Mouse (Mus musculus): ENCODE results near the gene Clint1. TPM values are rescaled to one million over a fixed set of nuclear protein-coding genes. Genes with fewer than 3 reads are reported as not detected.
A peak's percentile ranks its signal among the peaks of the same experiment; 100 is the strongest.

The Clint1 gene
- polyA plus RNA-seq, 1 experiment from 2014 or later = 60.3 TPM

DNA sequence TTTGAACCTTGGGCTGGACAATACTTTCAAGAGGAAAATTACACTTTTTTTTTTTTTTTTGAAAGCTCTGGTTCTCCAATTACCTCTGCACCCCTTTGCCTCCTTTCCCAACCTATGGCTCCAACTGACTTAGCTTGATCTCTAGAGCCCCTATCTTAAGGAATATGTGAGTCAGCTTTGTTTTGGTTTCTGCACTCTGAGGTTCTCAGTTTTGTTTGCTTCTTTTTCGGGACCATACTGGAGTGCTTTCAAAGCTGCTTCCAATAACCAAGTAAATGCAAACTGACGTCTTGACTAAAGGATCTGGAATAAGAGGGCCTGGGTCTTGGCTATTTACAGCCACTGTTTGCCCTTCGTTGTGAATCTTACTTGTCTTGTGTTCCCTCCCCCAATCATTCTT is 1.5 kb upstream of the Clint1 start:
- H3K27me3 ChIP-seq (ENCODE audit: low read depth, poor library complexity, severe bottlenecking) = no peaks in the 10 kb centered on the region
- peaks cover 16% of the 10 kb centered on the region for H3K36me3 ChIP-seq
- no peak for DNase-seq (ENCODE audit: low spot score)
- 44% methylated on average over 3 of the region's 3 CpGs for WGBS
- H3K4me3 ChIP-seq = no peak overlapping the region
- no peaks in the 10 kb centered on the region for H3K9me3 ChIP-seq (replicated peaks)
- no peak overlapping the region for H3K27ac ChIP-seq (replicated peaks)
- peaks cover 29% of the 10 kb centered on the region for H3K4me1 ChIP-seq

DNA sequence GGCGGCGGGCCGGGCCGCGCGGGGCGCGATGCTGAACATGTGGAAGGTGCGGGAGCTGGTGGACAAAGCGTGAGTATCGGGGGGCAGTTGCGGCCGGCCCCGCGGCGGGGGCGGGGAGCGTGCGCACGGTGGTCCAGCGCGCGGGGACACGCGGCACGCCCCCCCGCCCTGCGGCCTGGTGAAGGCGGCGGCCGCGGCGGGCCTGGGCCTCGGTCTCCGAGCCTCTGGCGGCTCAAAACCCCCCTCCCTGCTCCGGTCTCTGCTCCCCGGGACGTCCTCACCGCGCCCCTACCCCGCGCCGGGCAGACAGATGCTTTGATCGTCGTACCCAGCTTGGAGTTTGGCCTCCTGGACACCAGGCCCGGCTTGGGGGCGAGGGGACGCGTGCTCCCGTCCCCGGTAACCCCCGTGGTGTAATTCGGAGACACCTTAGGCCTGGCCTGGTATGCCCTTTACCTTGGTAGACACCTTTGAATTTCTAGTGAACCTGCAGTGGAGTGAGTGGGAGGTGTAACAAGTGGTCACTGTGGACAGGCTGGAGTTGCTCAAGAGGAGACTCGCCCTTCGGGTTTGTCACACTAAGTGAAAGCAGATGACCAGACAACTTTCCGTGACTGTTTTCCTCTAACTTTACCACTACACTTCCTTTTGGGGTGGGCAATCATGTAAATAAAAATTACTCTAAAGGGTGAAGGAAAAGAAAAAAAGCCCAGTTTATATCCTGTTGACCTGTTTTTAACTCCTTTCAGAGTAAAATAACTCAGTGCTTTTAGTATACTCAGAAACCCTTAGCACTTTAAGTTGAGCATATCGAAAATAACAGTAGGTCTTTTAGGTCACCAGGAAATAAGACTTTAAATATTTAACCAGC is 508 bp downstream of the Clint1 start:
- peak overlapping the region; percentile 97 for H3K4me3 ChIP-seq
- WGBS = 3% methylated on average over 40 of the region's 58 CpGs
- no peaks in the 10 kb centered on the region for H3K27me3 ChIP-seq (ENCODE audit: low read depth, poor library complexity, severe bottlenecking)
- no peak for DNase-seq (ENCODE audit: low spot score)
- H3K4me1 ChIP-seq = peaks cover 32% of the 10 kb centered on the region
- H3K9me3 ChIP-seq (replicated peaks) = no peaks in the 10 kb centered on the region
- H3K36me3 ChIP-seq = peaks cover 28% of the 10 kb centered on the region
- peak overlapping the region; percentile 96 for H3K27ac ChIP-seq (replicated peaks)

DNA sequence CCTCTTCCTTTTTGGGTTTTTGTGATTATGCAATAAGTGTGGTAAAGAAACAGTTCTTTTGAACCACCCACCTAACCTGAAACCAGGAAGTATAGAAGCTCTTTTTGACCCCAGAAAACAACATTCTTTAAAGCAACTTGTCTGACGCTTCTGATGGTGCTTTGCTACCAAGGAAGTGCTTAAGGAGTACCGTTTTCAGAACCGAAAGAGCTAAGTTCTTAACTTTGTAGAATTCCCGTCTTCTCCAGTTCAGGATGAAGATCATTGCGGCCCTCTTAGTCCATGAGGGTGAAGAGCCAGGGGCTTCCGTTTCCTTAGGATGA is 1.1 kb downstream of the Clint1 start:
- peaks cover 29% of the 10 kb centered on the region for H3K36me3 ChIP-seq
- DNase-seq (ENCODE audit: low spot score) = no peak
- no peaks in the 10 kb centered on the region for H3K9me3 ChIP-seq (replicated peaks)
- peaks cover 32% of the 10 kb centered on the region for H3K4me1 ChIP-seq
- no peaks in the 10 kb centered on the region for H3K27me3 ChIP-seq (ENCODE audit: low read depth, poor library complexity, severe bottlenecking)
- 77% methylated on average over 6 of the region's 6 CpGs for WGBS
- no peak overlapping the region for H3K27ac ChIP-seq (replicated peaks)
- H3K4me3 ChIP-seq = peak overlapping the region; percentile 97

DNA sequence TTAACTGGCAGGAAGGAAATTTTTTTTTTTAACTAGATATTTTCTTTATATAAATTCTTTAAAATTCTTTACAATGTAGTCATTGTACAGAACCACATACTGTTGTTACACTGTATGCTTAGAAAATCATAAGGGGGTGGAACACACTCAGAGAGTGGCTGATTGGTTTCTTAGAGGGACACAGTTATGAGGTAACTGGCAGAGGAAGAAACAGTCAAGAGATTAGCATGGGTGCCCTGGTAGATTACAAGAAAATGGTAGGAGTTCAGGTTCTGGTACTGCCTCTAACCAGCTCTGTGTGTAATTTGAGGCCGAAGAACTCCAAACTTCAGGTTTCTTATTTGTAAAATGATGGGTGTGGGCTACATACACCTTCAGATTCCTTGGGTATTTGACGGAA is 2.1 kb downstream of the Clint1 start:
- WGBS = 98% methylated on average over 2 of the region's 2 CpGs
- no peaks in the 10 kb centered on the region for H3K27me3 ChIP-seq (ENCODE audit: low read depth, poor library complexity, severe bottlenecking)
- H3K36me3 ChIP-seq = peaks cover 38% of the 10 kb centered on the region
- peaks cover 32% of the 10 kb centered on the region for H3K4me1 ChIP-seq
- DNase-seq (ENCODE audit: low spot score) = no peak
- no peak overlapping the region for H3K27ac ChIP-seq (replicated peaks)
- H3K4me3 ChIP-seq = no peak overlapping the region
- no peaks in the 10 kb centered on the region for H3K9me3 ChIP-seq (replicated peaks)

DNA sequence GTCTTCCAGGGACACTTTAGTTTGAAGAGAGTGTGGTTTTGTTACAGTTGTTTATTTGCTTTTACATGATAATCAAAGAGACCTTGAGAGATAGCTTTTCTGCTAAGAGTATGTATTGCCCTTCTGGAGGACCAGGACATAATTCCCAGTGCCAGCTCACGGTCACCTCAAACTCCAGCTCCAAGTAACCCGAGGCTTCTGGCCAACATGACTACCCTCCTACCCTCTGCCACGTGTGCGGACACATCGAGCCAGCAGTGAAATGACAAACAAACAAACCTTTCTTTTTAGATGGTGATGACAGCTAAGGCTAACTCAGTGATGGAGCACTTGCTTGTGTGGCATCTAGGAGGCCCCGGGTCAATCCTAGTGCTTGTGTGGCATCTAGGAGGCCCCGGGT is 2.5 kb downstream of the Clint1 start:
- H3K4me1 ChIP-seq = peaks cover 32% of the 10 kb centered on the region
- H3K36me3 ChIP-seq = peaks cover 41% of the 10 kb centered on the region
- peak overlapping the region; percentile 2; the same call in 1 of the 2 replicates for H3K4me3 ChIP-seq
- WGBS = 88% methylated on average over 7 of the region's 7 CpGs
- no peaks in the 10 kb centered on the region for H3K9me3 ChIP-seq (replicated peaks)
- H3K27me3 ChIP-seq (ENCODE audit: low read depth, poor library complexity, severe bottlenecking) = no peaks in the 10 kb centered on the region
- no peak overlapping the region for H3K27ac ChIP-seq (replicated peaks)
- no peak for DNase-seq (ENCODE audit: low spot score)

DNA sequence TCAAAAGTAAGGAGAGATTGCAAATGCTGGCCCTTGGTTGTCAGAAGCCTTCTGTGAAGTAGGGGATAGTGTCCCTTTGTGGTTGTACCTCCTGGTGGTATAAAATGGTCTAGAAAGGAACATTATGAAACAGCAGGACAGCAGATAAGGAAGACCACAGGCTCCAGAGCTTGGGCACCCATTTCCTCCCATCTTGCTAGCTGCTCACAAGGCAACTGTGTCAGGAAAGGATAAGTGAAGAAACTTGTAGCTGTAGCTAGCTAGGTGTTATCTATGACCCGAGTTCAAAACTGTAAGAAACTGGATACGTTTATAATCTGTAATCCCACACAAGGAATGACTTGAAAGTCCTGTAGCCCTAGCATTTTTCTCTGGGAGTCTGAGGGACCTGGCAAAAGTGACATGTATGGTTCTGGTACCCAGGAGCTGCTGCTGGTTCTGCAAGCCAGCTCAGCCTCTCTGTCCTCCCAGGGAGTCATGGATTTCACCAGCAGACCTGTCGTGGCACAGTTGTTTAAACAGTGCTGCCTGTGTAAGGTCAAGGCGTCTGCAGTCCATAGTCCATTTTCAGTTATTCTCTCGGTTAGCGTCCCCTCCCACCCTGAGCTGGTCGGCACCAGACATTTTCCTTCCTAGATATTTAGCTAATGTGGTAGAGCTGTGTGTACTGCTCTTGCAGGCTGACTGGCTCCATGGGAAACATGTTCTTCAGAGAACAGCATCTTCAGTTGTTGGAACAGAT is 3.7 kb downstream of the Clint1 start:
- Histone ChIP-seq H3K9me3 (replicated peaks) (no peaks in the 10 kb centered on the region), H3K4me1 (peaks cover 32% of the 10 kb centered on the region), H3K27me3 (ENCODE audit: low read depth, poor library complexity, severe bottlenecking) (no peaks in the 10 kb centered on the region), H3K36me3 (peaks cover 51% of the 10 kb centered on the region), H3K27ac (replicated peaks) (no peak overlapping the region), H3K4me3 (no peak overlapping the region)
- DNase-seq (ENCODE audit: low spot score) = no peak
- 84% methylated on average over 7 of the region's 7 CpGs for WGBS

DNA sequence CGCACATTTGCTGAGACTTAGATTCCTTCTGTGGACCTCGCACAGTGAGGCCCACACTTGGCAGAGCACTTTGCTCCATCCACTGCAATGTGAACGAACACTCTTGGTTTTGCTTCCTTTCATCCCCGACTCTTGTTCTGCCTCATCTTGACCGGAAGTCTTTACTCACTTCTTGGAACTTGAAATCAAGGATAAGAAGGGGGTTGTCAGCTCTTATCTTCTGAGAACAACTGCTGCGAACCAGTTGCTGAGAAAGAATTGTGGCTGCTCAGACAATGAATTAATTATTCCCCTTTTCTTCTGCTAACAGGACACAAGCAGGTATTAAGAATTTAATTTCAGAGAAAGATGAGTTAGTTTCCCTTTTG is 4.3 kb downstream of the Clint1 start:
- WGBS = 89% methylated on average over 6 of the region's 6 CpGs
- no peaks in the 10 kb centered on the region for H3K27me3 ChIP-seq (ENCODE audit: low read depth, poor library complexity, severe bottlenecking)

DNA sequence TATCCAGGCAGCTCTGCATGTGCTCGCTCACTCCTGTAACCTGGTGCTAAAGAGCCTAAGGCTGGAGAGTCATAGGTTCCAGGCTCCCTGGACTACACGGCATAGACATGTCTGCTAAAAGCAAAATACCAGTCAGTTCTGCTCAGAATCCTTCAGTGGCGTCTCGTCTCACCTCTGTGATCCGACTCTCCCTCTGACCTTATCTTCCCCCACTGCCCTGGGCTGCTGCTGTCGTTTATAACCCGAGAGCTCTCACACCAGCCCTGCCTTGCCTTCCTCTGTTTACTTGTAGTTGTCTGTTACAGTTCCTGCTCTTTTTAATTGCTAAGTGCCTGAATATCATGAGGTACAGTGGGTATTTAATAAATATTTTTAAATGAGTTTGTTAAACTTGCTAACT is 9.5 kb downstream of the Clint1 start:
- H3K36me3 ChIP-seq = peaks cover 45% of the 10 kb centered on the region
- H3K4me3 ChIP-seq = no peak overlapping the region
- H3K9me3 ChIP-seq (replicated peaks) = no peaks in the 10 kb centered on the region
- no peak for DNase-seq (ENCODE audit: low spot score)
- H3K27me3 ChIP-seq (ENCODE audit: low read depth, poor library complexity, severe bottlenecking) = no peaks in the 10 kb centered on the region
- no peak overlapping the region for H3K27ac ChIP-seq (replicated peaks)
- WGBS = 95% methylated on average over 7 of the region's 7 CpGs
- H3K4me1 ChIP-seq = no peaks in the 10 kb centered on the region

More for the DNA sequence above, 4.3 kb downstream of the Clint1 start:
- Histone ChIP-seq H3K4me1 (peaks cover 32% of the 10 kb centered on the region), H3K4me3 (no peak overlapping the region), H3K9me3 (replicated peaks) (no peaks in the 10 kb centered on the region), H3K36me3 (peaks cover 57% of the 10 kb centered on the region), H3K27ac (replicated peaks) (no peak overlapping the region)
- no peak for DNase-seq (ENCODE audit: low spot score)

DNA sequence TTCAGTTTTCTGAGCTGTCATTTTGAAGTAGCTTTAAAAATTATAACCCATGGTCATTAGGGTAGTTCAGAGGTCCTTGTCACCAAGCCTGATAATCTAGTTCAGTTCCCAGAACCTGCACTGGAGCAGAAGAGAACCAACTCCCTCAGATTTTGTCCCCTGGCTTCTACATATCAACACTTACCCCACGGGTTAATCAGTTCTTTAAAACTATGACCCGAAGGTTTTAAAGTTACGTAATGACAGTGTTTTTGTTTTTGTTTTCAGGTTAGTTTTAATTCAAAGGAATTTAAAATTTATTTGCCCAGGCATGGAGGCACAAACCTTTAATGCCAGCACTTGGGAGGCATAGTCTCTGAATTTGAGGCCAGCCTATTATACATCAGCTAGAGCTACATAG is 12.6 kb downstream of the Clint1 start:
- no peaks in the 10 kb centered on the region for H3K9me3 ChIP-seq (replicated peaks)
- peaks cover 30% of the 10 kb centered on the region for H3K36me3 ChIP-seq
- WGBS = 95% methylated on average over 3 of the region's 3 CpGs
- H3K27me3 ChIP-seq (ENCODE audit: low read depth, poor library complexity, severe bottlenecking) = no peaks in the 10 kb centered on the region
- no peak overlapping the region for H3K27ac ChIP-seq (replicated peaks)
- H3K4me1 ChIP-seq = no peaks in the 10 kb centered on the region
- no peak for DNase-seq (ENCODE audit: low spot score)
- no peak overlapping the region for H3K4me3 ChIP-seq

DNA sequence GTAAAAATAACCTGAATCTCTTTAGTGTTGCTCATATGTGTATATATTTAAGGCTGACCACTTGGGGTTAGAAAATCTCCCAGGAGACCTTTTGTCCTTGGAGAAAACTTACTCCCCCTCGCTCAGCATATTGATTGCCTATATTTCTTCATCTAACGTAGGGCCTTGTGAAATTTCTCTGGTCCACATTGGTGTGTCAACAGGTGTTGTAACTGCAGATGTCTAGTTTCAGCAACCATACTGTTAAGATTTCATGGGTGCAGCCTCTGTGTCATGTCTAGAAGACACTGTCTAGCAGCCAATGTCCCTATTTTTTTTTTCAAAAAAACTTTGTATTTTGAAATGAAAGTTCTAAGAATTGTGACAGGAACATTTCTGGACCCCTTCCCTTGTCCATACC is 14.0 kb downstream of the Clint1 start:
- no peak overlapping the region for H3K27ac ChIP-seq (replicated peaks)
- H3K4me3 ChIP-seq = no peak overlapping the region
- no peaks in the 10 kb centered on the region for H3K9me3 ChIP-seq (replicated peaks)
- H3K27me3 ChIP-seq (ENCODE audit: low read depth, poor library complexity, severe bottlenecking) = no peaks in the 10 kb centered on the region
- DNase-seq (ENCODE audit: low spot score) = no peak
- peaks cover 28% of the 10 kb centered on the region for H3K36me3 ChIP-seq
- no peaks in the 10 kb centered on the region for H3K4me1 ChIP-seq
- WGBS = 94% methylated on average over 2 of the region's 2 CpGs

DNA sequence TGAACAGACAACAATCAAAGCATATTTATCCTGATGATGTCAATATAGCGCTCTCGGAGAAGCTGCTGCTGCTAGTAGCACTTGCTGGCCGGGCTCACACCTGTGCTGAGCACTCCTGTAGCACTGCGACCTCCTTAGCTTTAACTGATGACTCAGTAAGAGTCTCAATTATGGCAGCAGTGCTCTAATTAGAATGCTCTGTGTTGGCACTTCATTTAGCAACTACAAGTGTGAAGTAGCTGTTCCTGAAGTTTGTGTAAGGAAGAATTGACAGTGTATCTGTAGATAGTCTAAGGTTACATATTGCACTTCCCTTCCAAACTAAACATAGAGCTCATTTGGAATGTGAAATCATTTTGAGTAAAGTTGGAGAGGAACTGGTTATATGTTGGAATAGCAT is 14.7 kb downstream of the Clint1 start:
- H3K9me3 ChIP-seq (replicated peaks) = no peaks in the 10 kb centered on the region
- no peaks in the 10 kb centered on the region for H3K27me3 ChIP-seq (ENCODE audit: low read depth, poor library complexity, severe bottlenecking)
- H3K36me3 ChIP-seq = peaks cover 23% of the 10 kb centered on the region
- no peak for DNase-seq (ENCODE audit: low spot score)
- H3K4me1 ChIP-seq = no peaks in the 10 kb centered on the region
- WGBS = 95% methylated on average over 4 of the region's 4 CpGs
- H3K27ac ChIP-seq (replicated peaks) = no peak overlapping the region
- no peak overlapping the region for H3K4me3 ChIP-seq

DNA sequence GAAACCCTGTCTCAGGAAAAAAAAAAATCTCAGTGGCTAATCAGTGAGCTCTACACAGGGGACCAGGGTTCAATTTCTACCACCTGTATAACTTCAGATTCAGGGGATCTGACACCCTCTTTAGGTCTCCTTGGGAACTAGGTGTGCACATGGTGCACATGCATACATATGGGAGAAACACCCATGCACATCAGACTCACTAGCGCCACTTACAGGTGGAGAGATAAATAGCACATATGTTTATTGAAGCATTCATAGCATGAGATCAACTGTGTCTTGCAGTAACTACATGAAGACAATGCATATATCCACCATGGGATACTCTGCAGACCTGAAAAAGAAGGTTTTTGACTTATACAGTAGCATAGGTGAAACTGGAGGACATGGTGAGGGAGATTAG is 21.8 kb downstream of the Clint1 start:
- Histone ChIP-seq H3K27me3 (ENCODE audit: low read depth, poor library complexity, severe bottlenecking) (no peaks in the 10 kb centered on the region), H3K4me3 (no peak overlapping the region), H3K36me3 (peaks cover 28% of the 10 kb centered on the region; the same call in 1 of the 2 replicates), H3K9me3 (replicated peaks) (no peaks in the 10 kb centered on the region), H3K27ac (replicated peaks) (no peak overlapping the region), H3K4me1 (no peaks in the 10 kb centered on the region)
- WGBS = 85% methylated on average over 1 of the region's 1 CpGs
- DNase-seq (ENCODE audit: low spot score) = no peak

DNA sequence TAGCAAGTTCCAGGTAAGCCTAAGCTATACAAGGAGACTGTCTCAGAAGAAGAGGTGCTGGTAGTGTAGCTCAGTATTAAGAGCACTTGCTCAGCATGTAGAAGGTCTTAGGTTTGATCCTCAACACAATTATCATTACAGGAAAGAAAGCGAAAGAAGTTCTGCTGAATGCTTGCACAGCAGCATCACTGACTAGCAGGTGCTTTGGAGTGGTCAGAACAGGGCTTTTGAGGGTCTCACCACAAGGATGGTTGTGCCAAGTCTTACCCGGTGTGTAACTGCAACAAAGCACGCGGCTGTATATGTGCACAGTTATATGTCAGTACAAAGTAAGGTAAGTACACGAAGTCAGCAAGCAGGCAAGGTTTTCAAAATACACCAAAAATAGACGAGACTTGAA is 22.4 kb downstream of the Clint1 start:
- DNase-seq (ENCODE audit: low spot score) = no peak
- no peaks in the 10 kb centered on the region for H3K27me3 ChIP-seq (ENCODE audit: low read depth, poor library complexity, severe bottlenecking)
- no peaks in the 10 kb centered on the region for H3K4me1 ChIP-seq
- no peaks in the 10 kb centered on the region for H3K9me3 ChIP-seq (replicated peaks)
- H3K27ac ChIP-seq (replicated peaks) = no peak overlapping the region
- no peak overlapping the region for H3K4me3 ChIP-seq
- 97% methylated on average over 6 of the region's 6 CpGs for WGBS
- H3K36me3 ChIP-seq = peaks cover 29% of the 10 kb centered on the region; the same call in 1 of the 2 replicates

All from midbrain, embryonic 10.5 days (tissue).